Mouse (Mus musculus): ENCODE data around the gene Tspear. TPM values are rescaled to one million over a fixed set of nuclear protein-coding genes. Genes with fewer than 3 reads are reported as not detected.

Gene Tspear
- polyA plus RNA-seq, 1 experiment from 2014 or later, result 0.74 TPM

GRCm38 (mm10) chr10:77804095-77804494 is 117.7 kb downstream of the Tspear start:
- ATAC-seq (ENCODE audit: low FRiP score, low read depth), result no peak
- no peak overlapping the region for H3K4me2 ChIP-seq (replicated peaks)
- H3K9ac ChIP-seq, result no peak overlapping the region
- H3K4me3 ChIP-seq, result no peak overlapping the region
- 72% methylated on average over 3 of the region's 3 CpGs for WGBS
- H3K27ac ChIP-seq, result no peak overlapping the region
- H3K4me1 ChIP-seq, result peaks cover 2% of the 10 kb centered on the region; the same call in 1 of the 2 replicates
- no peaks in the 10 kb centered on the region for H3K27me3 ChIP-seq
- no peaks in the 10 kb centered on the region for H3K36me3 ChIP-seq
- H3K9me3 ChIP-seq, result no peaks in the 10 kb centered on the region; the same call in 1 of the 2 replicates

GRCm38 (mm10) chr10:77811743-77812142 is 125.4 kb downstream of the Tspear start, which contains the start of gene Gm9507:
Gene Gm9507, minus strand, starts transcription at chr10:77811843.
- no peaks in the 10 kb centered on the region for H3K27me3 ChIP-seq
- no peaks in the 10 kb centered on the region for H3K4me1 ChIP-seq
- H3K36me3 ChIP-seq, result no peaks in the 10 kb centered on the region
- WGBS, result 63% methylated on average over 5 of the region's 5 CpGs
- H3K4me3 ChIP-seq, result no peak within 1 kb of the TSS
- ATAC-seq (ENCODE audit: low FRiP score, low read depth), result no peak
- peaks cover 8% of the 10 kb centered on the region; the same call in 1 of the 2 replicates for H3K9me3 ChIP-seq
- H3K4me2 ChIP-seq (replicated peaks), result no peak within 1 kb of the TSS
- no peak within 1 kb of the TSS for H3K27ac ChIP-seq
- no peak within 1 kb of the TSS for H3K9ac ChIP-seq

- Histone ChIP-seq H3K27ac (no peak within 1 kb of the TSS), H3K36me3 (no peaks in the 10 kb centered on the region), H3K9me3 (0 out of 2 replicates have a peak, but pooled peaks cover 8% of the 10 kb centered on the region), H3K27me3 (no peaks in the 10 kb centered on the region), H3K9ac (no peak within 1 kb of the TSS), H3K4me2 (replicated peaks) (no peak within 1 kb of the TSS), H3K4me1 (no peaks in the 10 kb centered on the region), H3K4me3 (no peak within 1 kb of the TSS)
- no peak for ATAC-seq (ENCODE audit: low FRiP score, low read depth)
- 58% methylated on average over 4 of the region's 4 CpGs for WGBS
Observed at GRCm38 (mm10) chr10:77814382-77814781, 128.0 kb downstream of the Tspear start, which contains the start of gene Gm2696. Gene Gm2696, plus strand, starts transcription at chr10:77814682.

GRCm38 (mm10) chr10:77815514-77815913 is 129.1 kb downstream of the Tspear start:
- WGBS, result 25% methylated on average over 5 of the region's 5 CpGs

GRCm38 (mm10) chr10:77818523-77818922 is 132.2 kb downstream of the Tspear start:
- Histone ChIP-seq H3K9me3 (0 out of 2 replicates have a peak, but pooled peaks cover 2% of the 10 kb centered on the region), H3K4me2 (replicated peaks) (no peak overlapping the region), H3K27ac (no peak overlapping the region), H3K9ac (no peak overlapping the region), H3K27me3 (no peaks in the 10 kb centered on the region), H3K4me1 (no peaks in the 10 kb centered on the region), H3K36me3 (no peaks in the 10 kb centered on the region), H3K4me3 (no peak overlapping the region)
- 95% methylated on average over 4 of the region's 4 CpGs for WGBS
- no peak for ATAC-seq (ENCODE audit: low FRiP score, low read depth)

More at GRCm38 (mm10) chr10:77815514-77815913, 129.1 kb downstream of the Tspear start:
- Histone ChIP-seq H3K36me3 (no peaks in the 10 kb centered on the region), H3K27me3 (no peaks in the 10 kb centered on the region), H3K9ac (no peak overlapping the region), H3K4me3 (no peak overlapping the region), H3K4me1 (no peaks in the 10 kb centered on the region), H3K4me2 (replicated peaks) (no peak overlapping the region), H3K9me3 (no peaks in the 10 kb centered on the region), H3K27ac (no peak overlapping the region)
- no peak for ATAC-seq (ENCODE audit: low FRiP score, low read depth)

- Histone ChIP-seq H3K4me2 (replicated peaks) (no peak overlapping the region), H3K9ac (no peak overlapping the region), H3K4me1 (no peaks in the 10 kb centered on the region), H3K4me3 (no peak overlapping the region), H3K9me3 (0 out of 2 replicates have a peak, but pooled peaks cover 7% of the 10 kb centered on the region), H3K36me3 (no peaks in the 10 kb centered on the region), H3K27me3 (no peaks in the 10 kb centered on the region), H3K27ac (no peak overlapping the region)
- ATAC-seq (ENCODE audit: low FRiP score, low read depth), result no peak
- WGBS, result 30% methylated on average over 4 of the region's 4 CpGs
Observed at GRCm38 (mm10) chr10:77819203-77819602, 132.8 kb downstream of the Tspear start.

GRCm38 (mm10) chr10:77826951-77827350 is 140.6 kb downstream of the Tspear start, which contains the start of gene Krtap10-4:
Gene Krtap10-4, minus strand, starts transcription at chr10:77827095.
- Histone ChIP-seq H3K4me1 (no peaks in the 10 kb centered on the region), H3K4me3 (no peak within 1 kb of the TSS), H3K9me3 (0 out of 2 replicates have a peak, but pooled peaks cover 7% of the 10 kb centered on the region), H3K36me3 (no peaks in the 10 kb centered on the region), H3K27me3 (no peaks in the 10 kb centered on the region), H3K9ac (no peak within 1 kb of the TSS), H3K4me2 (replicated peaks) (no peak within 1 kb of the TSS), H3K27ac (no peak within 1 kb of the TSS)
- ATAC-seq (ENCODE audit: low FRiP score, low read depth), result no peak
- 72% methylated on average over 6 of the region's 6 CpGs for WGBS

GRCm38 (mm10) chr10:77835647-77836046 is 149.3 kb downstream of the Tspear start, which contains the start of gene Krtap10-10:
Gene Krtap10-10, plus strand, starts transcription at chr10:77835947.
- Histone ChIP-seq H3K4me2 (replicated peaks) (no peak within 1 kb of the TSS), H3K4me3 (no peak within 1 kb of the TSS), H3K9ac (no peak within 1 kb of the TSS), H3K27me3 (no peaks in the 10 kb centered on the region), H3K36me3 (no peaks in the 10 kb centered on the region), H3K4me1 (no peaks in the 10 kb centered on the region), H3K27ac (no peak within 1 kb of the TSS), H3K9me3 (no peaks in the 10 kb centered on the region)
- no peak for ATAC-seq (ENCODE audit: low FRiP score, low read depth)
- WGBS, result 67% methylated on average over 9 of the region's 9 CpGs

- no peaks in the 10 kb centered on the region for H3K4me1 ChIP-seq
- no peaks in the 10 kb centered on the region for H3K27me3 ChIP-seq
- H3K9ac ChIP-seq, result no peak overlapping the region
- ATAC-seq (ENCODE audit: low FRiP score, low read depth), result no peak
- no peak overlapping the region for H3K4me3 ChIP-seq
- 75% methylated on average over 6 of the region's 6 CpGs for WGBS
- peaks cover 17% of the 10 kb centered on the region; the same call in 1 of the 2 replicates for H3K9me3 ChIP-seq
- H3K27ac ChIP-seq, result no peak overlapping the region
- H3K4me2 ChIP-seq (replicated peaks), result no peak overlapping the region
- H3K36me3 ChIP-seq, result no peaks in the 10 kb centered on the region
Observed at GRCm38 (mm10) chr10:77839006-77839405, 152.6 kb downstream of the Tspear start.

- Histone ChIP-seq H3K9ac (no peak within 1 kb of the TSS), H3K27me3 (no peaks in the 10 kb centered on the region), H3K4me1 (no peaks in the 10 kb centered on the region), H3K9me3 (peaks cover 22% of the 10 kb centered on the region; the same call in 1 of the 2 replicates), H3K4me2 (replicated peaks) (no peak within 1 kb of the TSS), H3K36me3 (no peaks in the 10 kb centered on the region), H3K27ac (no peak within 1 kb of the TSS), H3K4me3 (no peak within 1 kb of the TSS)
- 61% methylated on average over 3 of the region's 3 CpGs for WGBS
- no peak for ATAC-seq (ENCODE audit: low FRiP score, low read depth)
Observed at GRCm38 (mm10) chr10:77846503-77846902, 160.1 kb downstream of the Tspear start, which contains the start of gene Gm36176. Gene Gm36176, plus strand, starts transcription at chr10:77846803.

- 22% methylated on average over 2 of the region's 2 CpGs for WGBS
- Histone ChIP-seq H3K9me3 (peaks cover 22% of the 10 kb centered on the region; the same call in 1 of the 2 replicates), H3K27me3 (no peaks in the 10 kb centered on the region), H3K4me2 (replicated peaks) (no peak overlapping the region), H3K9ac (no peak overlapping the region), H3K27ac (no peak overlapping the region), H3K4me1 (no peaks in the 10 kb centered on the region), H3K36me3 (no peaks in the 10 kb centered on the region), H3K4me3 (no peak overlapping the region)
- no peak for ATAC-seq (ENCODE audit: low FRiP score, low read depth)
Observed at GRCm38 (mm10) chr10:77846961-77847360, 160.6 kb downstream of the Tspear start.

- no peaks in the 10 kb centered on the region for H3K27me3 ChIP-seq
- H3K4me3 ChIP-seq, result no peak overlapping the region
- H3K27ac ChIP-seq, result no peak overlapping the region
- no peaks in the 10 kb centered on the region for H3K36me3 ChIP-seq
- no peaks in the 10 kb centered on the region for H3K4me1 ChIP-seq
- H3K4me2 ChIP-seq (replicated peaks), result no peak overlapping the region
- H3K9ac ChIP-seq, result no peak overlapping the region
- WGBS, result 84% methylated on average over 2 of the region's 2 CpGs
- peaks cover 22% of the 10 kb centered on the region; the same call in 1 of the 2 replicates for H3K9me3 ChIP-seq
- ATAC-seq (ENCODE audit: low FRiP score, low read depth), result no peak
Observed at GRCm38 (mm10) chr10:77847538-77847937, 161.2 kb downstream of the Tspear start.

- no peak for ATAC-seq (ENCODE audit: low FRiP score, low read depth)
- no peaks in the 10 kb centered on the region for H3K36me3 ChIP-seq
- no peak within 1 kb of the TSS for H3K27ac ChIP-seq
- no peaks in the 10 kb centered on the region for H3K27me3 ChIP-seq
- H3K4me2 ChIP-seq (replicated peaks), result no peak within 1 kb of the TSS
- no peak within 1 kb of the TSS for H3K9ac ChIP-seq
- no peaks in the 10 kb centered on the region for H3K4me1 ChIP-seq
- H3K9me3 ChIP-seq, result no peaks in the 10 kb centered on the region
- H3K4me3 ChIP-seq, result no peak within 1 kb of the TSS
- WGBS, result 68% methylated on average over 9 of the region's 9 CpGs
Observed at GRCm38 (mm10) chr10:77852559-77852958, 166.2 kb downstream of the Tspear start, which contains the start of gene Gm10318. Gene Gm10318, plus strand, starts transcription at chr10:77852859.

All from limb, embryonic 13.5 days (tissue).